Mouse (Mus musculus) adrenal gland, adult 8-10 months (tissue): Measurements from ENCODE around the gene Plscr3. TPM values are rescaled to one million over a fixed set of nuclear protein-coding genes. Genes with fewer than 3 reads are reported as not detected.
A peak's percentile ranks its signal among the peaks of the same experiment; 100 is the strongest.

Experiments used
- DNase-seq: peaks from one replicate; pipeline ENCODE4 v3.0.0; 2022
- total RNA-seq, 4 experiments: library from RNA; stranded (reverse); gene quantifications; 2 replicates each; pipeline ENCODE4 v1.2.4; 2022

Gene Plscr3
- total RNA-seq, 4 experiments from 2014 or later, result 40.2 to 69.1 (median 62.1) TPM

- DNase-seq, result no peak
Observed at GRCm38 (mm10) chr11:69867335-69867734, 21.2 kb downstream of the Plscr3 start.

GRCm38 (mm10) chr11:69870289-69871069, 24.3 kb downstream of the Plscr3 start:
- DNase-seq, result no peak

GRCm38 (mm10) chr11:69871822-69872221, 25.6 kb downstream of the Plscr3 start:
- DNase-seq, result no peak

- no peak for DNase-seq
Observed at GRCm38 (mm10) chr11:69872451-69872850, 26.3 kb downstream of the Plscr3 start.

GRCm38 (mm10) chr11:69876186-69876585, 30.0 kb downstream of the Plscr3 start:
- DNase-seq, result no peak

GRCm38 (mm10) chr11:69876867-69877266, 30.7 kb downstream of the Plscr3 start:
- DNase-seq, result peak; percentile 70

- DNase-seq, result no peak
Observed at GRCm38 (mm10) chr11:69877878-69878277, 31.7 kb downstream of the Plscr3 start, which contains the start of gene Tmem95. TSS of gene Tmem95 (minus strand) at chr11:69878018.

GRCm38 (mm10) chr11:69878399-69878798, 32.2 kb downstream of the Plscr3 start:
- DNase-seq, result no peak

- no peak for DNase-seq
Observed at GRCm38 (mm10) chr11:69878952-69879351, 32.8 kb downstream of the Plscr3 start.

- no peak for DNase-seq
Observed at GRCm38 (mm10) chr11:69879711-69880110, 33.5 kb downstream of the Plscr3 start.

GRCm38 (mm10) chr11:69880506-69880852, 34.3 kb downstream of the Plscr3 start:
- DNase-seq, result no peak

- peak; percentile 90 for DNase-seq
Observed at GRCm38 (mm10) chr11:69880853-69881603, 34.9 kb downstream of the Plscr3 start, which contains the start of gene Kctd11. TSS of gene Kctd11 (minus strand) at chr11:69881406.

- no peak for DNase-seq
Observed at GRCm38 (mm10) chr11:69881787-69882670, 35.9 kb downstream of the Plscr3 start.

GRCm38 (mm10) chr11:69883066-69883465, 36.9 kb downstream of the Plscr3 start:
- no peak for DNase-seq

GRCm38 (mm10) chr11:69883527-69884151, 37.5 kb downstream of the Plscr3 start:
- DNase-seq, result no peak

GRCm38 (mm10) chr11:69884240-69884639, 38.1 kb downstream of the Plscr3 start:
- no peak for DNase-seq

- no peak for DNase-seq
Observed at GRCm38 (mm10) chr11:69884663-69885062, 38.5 kb downstream of the Plscr3 start.

- no peak for DNase-seq
Observed at GRCm38 (mm10) chr11:69886907-69887635, 40.9 kb downstream of the Plscr3 start.

- no peak for DNase-seq
Observed at GRCm38 (mm10) chr11:69891482-69891881, 45.3 kb downstream of the Plscr3 start.

GRCm38 (mm10) chr11:69894671-69895070, 48.5 kb downstream of the Plscr3 start:
- no peak for DNase-seq

GRCm38 (mm10) chr11:69895291-69895690, 49.1 kb downstream of the Plscr3 start, which contains the start of gene Acap1:
TSS of gene Acap1 (minus strand) at chr11:69895539.
- DNase-seq, result no peak
